Mouse (Mus musculus) urinary bladder, postnatal 25 days (tissue): ENCODE data around the gene Phkg1.
"Not testable (repeated sequence)": the region's sequence is repeated elsewhere in the genome, so short reads cannot be mapped to it uniquely, and the experiment has no call there.

ENCODE experiments used
- DNase-seq: peaks from one replicate; pipeline ENCODE4 v3.0.0; 2022; ENCODE audit warnings: low spot score

The Phkg1 gene

GRCm38 (mm10) chr5:129898449-129898848, at the start of gene Phkg1:
TSS of gene Phkg1 (minus strand) at chr5:129898549.
- no peak for DNase-seq

- DNase-seq, result no peak
Observed at GRCm38 (mm10) chr5:129947528-129948033, 49.2 kb upstream of the Phkg1 start.

- no peak for DNase-seq
Observed at GRCm38 (mm10) chr5:129943402-129943801, 45.1 kb upstream of the Phkg1 start.

- peak; percentile 38 for DNase-seq
Observed at GRCm38 (mm10) chr5:129942073-129942939, 44.0 kb upstream of the Phkg1 start.

- DNase-seq, result peak; percentile 98
Observed at GRCm38 (mm10) chr5:129941495-129942045, 43.2 kb upstream of the Phkg1 start, which contains the start of gene Vkorc1l1. TSS of gene Vkorc1l1 (plus strand) at chr5:129941970.

- no peak for DNase-seq
Observed at GRCm38 (mm10) chr5:129940736-129941494, 42.6 kb upstream of the Phkg1 start.

- no peak for DNase-seq
Observed at GRCm38 (mm10) chr5:129940281-129940680, 41.9 kb upstream of the Phkg1 start.

- DNase-seq, result no peak
Observed at GRCm38 (mm10) chr5:129936941-129937340, 38.6 kb upstream of the Phkg1 start.

GRCm38 (mm10) chr5:129929924-129930855, 31.8 kb upstream of the Phkg1 start:
- no peak for DNase-seq

GRCm38 (mm10) chr5:129925933-129926332, 27.6 kb upstream of the Phkg1 start:
- no peak for DNase-seq

GRCm38 (mm10) chr5:129924820-129925452, 26.6 kb upstream of the Phkg1 start:
- DNase-seq, result no peak

- DNase-seq, result no peak
Observed at GRCm38 (mm10) chr5:129921972-129922371, 23.6 kb upstream of the Phkg1 start.

- DNase-seq, result no peak
Observed at GRCm38 (mm10) chr5:129919320-129919719, 21.0 kb upstream of the Phkg1 start.

GRCm38 (mm10) chr5:129918752-129919151, 20.4 kb upstream of the Phkg1 start:
- no peak for DNase-seq

GRCm38 (mm10) chr5:129918065-129918651, 19.8 kb upstream of the Phkg1 start:
- no peak for DNase-seq

- DNase-seq, result not testable (repeated sequence)
Observed at GRCm38 (mm10) chr5:129915491-129915890, 17.1 kb upstream of the Phkg1 start.

- no peak for DNase-seq
Observed at GRCm38 (mm10) chr5:129914024-129914423, 15.7 kb upstream of the Phkg1 start.

- no peak for DNase-seq
Observed at GRCm38 (mm10) chr5:129909591-129909990, 11.2 kb upstream of the Phkg1 start.

GRCm38 (mm10) chr5:129909147-129909546, 10.8 kb upstream of the Phkg1 start:
- no peak for DNase-seq

- peak; percentile 87 for DNase-seq
Observed at GRCm38 (mm10) chr5:129908242-129908965, 10.1 kb upstream of the Phkg1 start, which contains the start of gene Nupr1l. TSS of gene Nupr1l (plus strand) at chr5:129908540.
